Mouse (Mus musculus): ENCODE measurements around the gene Gm15023.
"Not testable (repeated sequence)": the region's sequence is repeated elsewhere in the genome, so short reads cannot be mapped to it uniquely, and the experiment has no call there.

Gm15023 gene

DNA sequence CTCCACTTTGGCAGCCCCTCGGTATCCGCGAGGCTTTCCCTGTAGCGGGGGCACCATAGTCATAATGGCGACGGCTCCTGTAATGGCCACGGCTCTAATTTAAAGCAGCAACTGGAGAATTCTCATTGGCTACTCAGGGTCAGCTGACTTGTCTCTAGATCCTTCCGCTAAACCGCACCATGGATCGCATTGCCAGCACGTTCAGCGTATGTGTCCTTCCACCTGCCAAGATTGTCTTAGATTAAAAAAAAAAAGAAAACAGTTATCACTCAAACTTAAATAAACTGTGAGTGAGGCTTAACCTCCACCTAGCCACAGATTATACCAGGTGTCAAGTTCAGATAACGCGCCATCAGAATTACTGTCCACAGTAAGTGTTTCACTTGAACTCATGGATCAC, at the start of gene Gm15023:
Gene Gm15023 (minus strand): TSS at position 101 of the 400 bp plus-strand sequence.
- not testable (repeated sequence) for DNase-seq (ENCODE audit: low spot score)

- no peak for DNase-seq (ENCODE audit: low spot score)
Measured at GRCm38 (mm10) chrX:135210436-135211221, 33.2 kb upstream of the Gm15023 start, which contains the start of gene Tceal6. TSS of gene Tceal6 (minus strand) at chrX:135210687.

- DNase-seq (ENCODE audit: low spot score) = not testable (repeated sequence)
Measured at GRCm38 (mm10) chrX:135209773-135210435, 32.5 kb upstream of the Gm15023 start.

GRCm38 (mm10) chrX:135189924-135190323, 12.5 kb upstream of the Gm15023 start:
- not testable (repeated sequence) for DNase-seq (ENCODE audit: low spot score)

DNA sequence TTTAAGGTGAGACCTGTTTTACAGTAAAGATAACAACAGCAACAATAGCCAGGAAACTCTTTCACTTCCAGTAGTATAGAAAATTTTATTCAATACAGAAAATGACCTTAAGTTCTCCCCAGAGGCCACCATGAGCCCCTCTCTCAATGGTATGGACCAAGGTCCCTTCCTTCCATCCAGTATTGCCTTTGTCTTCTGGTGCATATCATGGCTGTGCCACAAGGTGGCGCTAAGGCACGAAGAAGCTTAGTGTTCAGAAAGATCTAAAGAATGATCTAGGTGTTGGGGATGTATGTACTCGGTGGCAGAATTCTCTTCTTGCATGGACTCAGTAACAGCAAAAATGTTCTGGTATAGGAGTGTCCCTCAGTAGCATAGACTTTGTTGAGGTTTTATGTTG, 11.2 kb upstream of the Gm15023 start:
- DNase-seq (ENCODE audit: low spot score) = not testable (repeated sequence)
